Mouse (Mus musculus): ENCODE data around the gene 1700088E04Rik. TPM values are rescaled to one million over a fixed set of nuclear protein-coding genes. Genes with fewer than 3 reads are reported as not detected.

Gene 1700088E04Rik
- total RNA-seq, 1 experiment from 2014 or later: 0.84 TPM

DNA sequence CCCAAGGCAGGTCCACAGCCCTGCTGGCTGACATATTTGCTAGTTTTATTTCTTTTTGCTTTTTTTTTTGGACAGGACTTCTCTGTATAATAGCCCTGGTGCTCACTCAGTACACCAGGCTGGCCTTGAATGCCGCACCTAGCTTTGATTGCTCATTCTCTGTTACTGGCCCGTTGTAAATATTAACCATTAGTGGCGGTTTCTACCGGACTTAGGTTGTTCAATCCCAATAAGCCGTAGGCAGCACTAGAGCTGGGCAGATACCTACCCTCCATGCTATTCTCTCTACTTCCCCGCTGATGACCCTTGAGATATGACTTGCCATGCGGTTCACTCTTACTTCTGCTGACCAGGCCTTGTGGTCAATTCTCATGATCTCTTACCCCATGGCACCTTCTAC lies 61.5 kb downstream of the 1700088E04Rik start:
- ATAC-seq (replicated peaks in 1 of 2; ENCODE audit: insufficient read depth in 1 of 2, low FRiP score in 2 of 2, low TSS enrichment in 1 of 2, low read depth in 1 of 2, poor library complexity in 2 of 2, severe bottlenecking in 2 of 2): no peak

Other genes with a start within 250 kb of the 1700088E04Rik start
- gene Gm49510, start 241.6 kb downstream of the 1700088E04Rik start, total RNA-seq (2017): 1.7 TPM in 1 of 2 replicates, not detected in the other
- 19.9 and 27.4 TPM in 2 replicates for gene Sh3bp1, start 241.5 kb downstream of the 1700088E04Rik start, total RNA-seq (2017)
- gene Pdxp, start 227.3 kb downstream of the 1700088E04Rik start, total RNA-seq (2017): 7.7 and 8.4 TPM in 2 replicates
- gene Lgals1, start 214.5 kb downstream of the 1700088E04Rik start, total RNA-seq (2017): 77.1 and 108 TPM in 2 replicates
- gene Nol12, start 206.3 kb downstream of the 1700088E04Rik start, total RNA-seq (2017): 23.7 and 37.5 TPM in 2 replicates
- 28.3 and 39.2 TPM in 2 replicates for gene Triobp, start 193.5 kb downstream of the 1700088E04Rik start, total RNA-seq (2017)
- gene H1f0, start 112.8 kb downstream of the 1700088E04Rik start, total RNA-seq (2017): 75.7 and 76.0 TPM in 2 replicates
- 1.5 and 1.7 TPM in 2 replicates for gene Galr3, start 99.4 kb downstream of the 1700088E04Rik start, total RNA-seq (2017)
- gene Ankrd54, start 78.4 kb downstream of the 1700088E04Rik start, total RNA-seq (2017): 15.1 and 15.6 TPM in 2 replicates
- gene Eif3l, start 66.1 kb downstream of the 1700088E04Rik start, total RNA-seq (2017): 204 and 224 TPM in 2 replicates
- gene Micall1, start 32.4 kb downstream of the 1700088E04Rik start, total RNA-seq (2017): 3.4 and 6.7 TPM in 2 replicates
- gene Polr2f, start 244 bp downstream of the 1700088E04Rik start, total RNA-seq (2017): 42.5 and 72.2 TPM in 2 replicates
- gene Sox10, start 24.0 kb upstream of the 1700088E04Rik start, total RNA-seq (2017): not detected in 2 replicates
- 13.0 and 21.2 TPM in 2 replicates for gene Pick1, start 87.9 kb upstream of the 1700088E04Rik start, total RNA-seq (2017)
- gene Gm49486, start 88.1 kb upstream of the 1700088E04Rik start, total RNA-seq (2017): not detected in 2 replicates
- gene Slc16a8, start 113.5 kb upstream of the 1700088E04Rik start, total RNA-seq (2017): not detected in 2 replicates
- gene Baiap2l2, start 144.3 kb upstream of the 1700088E04Rik start, total RNA-seq (2017): 0.13 and 0.79 TPM in 2 replicates
- gene Pla2g6, start 187.1 kb upstream of the 1700088E04Rik start, total RNA-seq (2017): 7.4 and 10.2 TPM in 2 replicates
- gene Maff, start 205.4 kb upstream of the 1700088E04Rik start, total RNA-seq (2017): 12.3 and 31.4 TPM in 2 replicates

All from hematopoietic stem cell, adult 5-6 weeks (primary cell).